Mouse (Mus musculus): ENCODE data around the gene Farsa. TPM values are rescaled to one million over a fixed set of nuclear protein-coding genes. Genes with fewer than 3 reads are reported as not detected.
A peak's percentile ranks its signal among the peaks of the same experiment; 100 is the strongest.

The Farsa gene
- total and polyA plus RNA-seq, 2 experiments = 11.0 to 32.4 TPM

DNA sequence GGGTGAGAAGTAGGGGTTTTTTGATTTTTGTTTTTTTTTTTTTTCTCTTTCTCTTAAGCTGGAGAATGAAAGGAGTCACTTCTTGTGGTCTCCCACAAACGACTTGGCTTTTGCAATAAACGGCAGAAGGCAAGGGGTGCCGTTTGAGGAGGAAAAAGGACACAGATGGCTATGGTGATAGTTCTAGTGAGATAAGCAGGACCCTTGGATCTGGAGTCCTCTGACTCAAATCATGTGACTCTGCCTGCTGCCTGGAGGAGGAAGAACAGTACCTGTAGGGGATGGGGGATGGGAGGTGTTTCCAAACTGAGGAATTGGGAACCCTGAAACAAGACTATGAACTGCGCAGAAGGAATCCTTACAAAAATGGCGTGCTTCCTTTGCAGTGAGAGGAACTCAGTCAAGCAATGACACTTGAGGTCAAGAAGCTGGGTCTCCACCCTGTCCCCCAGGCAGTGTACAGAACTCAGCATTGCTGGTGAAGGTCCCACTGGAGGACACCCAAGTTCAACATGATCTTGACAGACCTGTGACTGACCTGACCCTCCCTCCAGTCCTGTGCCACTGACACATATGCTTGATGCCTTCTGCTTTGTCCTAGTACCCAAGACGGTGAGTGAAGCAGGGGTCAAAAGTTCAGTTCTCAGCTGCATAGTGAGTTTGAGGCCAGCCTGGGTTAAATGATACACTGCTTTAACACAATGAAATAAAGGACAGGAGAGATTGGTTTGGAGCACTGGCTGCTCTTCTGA lies 8.9 kb upstream of the Farsa start:
- Histone ChIP-seq H3K27me3 (ENCODE audit: control insufficient read depth, insufficient read depth, low read length) (no peaks in the 10 kb centered on the region), H3K4me3 (ENCODE audit: insufficient read depth, low read depth, low read length) (0 out of 2 replicates have a peak overlapping the region, but pooled peaks have one; percentile 68), H3K27ac (replicated peaks; ENCODE audit: insufficient read depth, low read depth, low read length) (peak overlapping the region; percentile 75), H3K4me1 (ENCODE audit: control insufficient read depth, insufficient read depth, low read length) (peaks cover 20% of the 10 kb centered on the region), H3K79me2 (ENCODE audit: control insufficient read depth, insufficient read depth, low read length) (peaks cover 10% of the 10 kb centered on the region; the same call in 1 of the 2 replicates), H3K36me3 (ENCODE audit: control insufficient read depth, insufficient read depth, low read length) (peaks cover 25% of the 10 kb centered on the region), H3K9ac (ENCODE audit: low read depth, low read length) (peak overlapping the region; percentile 38)
- WGBS = 34% methylated on average over 6 of the region's 6 CpGs
- TF ChIP-seq CTCF (IDR thresholded peaks at IDR 0.05; ENCODE audit: low read depth, low read length) (no peak), POLR2A (IDR thresholded peaks at IDR 0.05; ENCODE audit: extremely low read depth, insufficient read depth, low read length) (no peak)
- DNase-seq (ENCODE audit: extremely low read depth, low read depth, low spot score) = peak; percentile 72

DNA sequence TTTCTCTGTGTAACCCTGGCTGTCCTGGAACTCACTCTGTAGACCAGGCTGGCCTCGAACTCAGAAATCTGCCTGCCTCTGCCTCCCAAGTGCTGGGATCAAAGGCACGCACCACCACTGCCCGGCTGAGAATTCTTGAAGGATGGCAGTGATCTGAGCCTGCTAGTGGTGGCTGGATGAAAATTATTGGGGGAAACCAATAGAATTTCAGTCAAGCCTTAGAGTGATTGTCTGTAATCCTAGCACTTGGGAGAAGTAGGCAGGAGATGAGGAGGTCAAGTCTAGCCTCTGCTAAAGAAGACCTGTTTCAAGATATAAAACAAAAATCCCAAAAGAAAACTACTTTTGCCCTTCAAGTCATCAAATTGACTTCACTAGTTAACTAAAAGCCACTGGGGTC lies 355 bp upstream of the Farsa start:
- peaks cover 9% of the 10 kb centered on the region; the same call in 1 of the 2 replicates for H3K79me2 ChIP-seq (ENCODE audit: control insufficient read depth, insufficient read depth, low read length)
- no peak overlapping the region for H3K4me3 ChIP-seq (ENCODE audit: insufficient read depth, low read depth, low read length)
- peaks cover 4% of the 10 kb centered on the region; the same call in 1 of the 2 replicates for H3K4me1 ChIP-seq (ENCODE audit: control insufficient read depth, insufficient read depth, low read length)
- DNase-seq (ENCODE audit: extremely low read depth, low read depth, low spot score) = no peak
- 96% methylated on average over 3 of the region's 3 CpGs for WGBS
- H3K9ac ChIP-seq (ENCODE audit: low read depth, low read length) = no peak overlapping the region
- TF ChIP-seq POLR2A (IDR thresholded peaks at IDR 0.05; ENCODE audit: extremely low read depth, insufficient read depth, low read length) (no peak), CTCF (IDR thresholded peaks at IDR 0.05; ENCODE audit: low read depth, low read length) (no peak)
- H3K27me3 ChIP-seq (ENCODE audit: control insufficient read depth, insufficient read depth, low read length) = no peaks in the 10 kb centered on the region
- no peak overlapping the region for H3K27ac ChIP-seq (replicated peaks; ENCODE audit: insufficient read depth, low read depth, low read length)
- H3K36me3 ChIP-seq (ENCODE audit: control insufficient read depth, insufficient read depth, low read length) = peaks cover 3% of the 10 kb centered on the region; the same call in 1 of the 2 replicates

DNA sequence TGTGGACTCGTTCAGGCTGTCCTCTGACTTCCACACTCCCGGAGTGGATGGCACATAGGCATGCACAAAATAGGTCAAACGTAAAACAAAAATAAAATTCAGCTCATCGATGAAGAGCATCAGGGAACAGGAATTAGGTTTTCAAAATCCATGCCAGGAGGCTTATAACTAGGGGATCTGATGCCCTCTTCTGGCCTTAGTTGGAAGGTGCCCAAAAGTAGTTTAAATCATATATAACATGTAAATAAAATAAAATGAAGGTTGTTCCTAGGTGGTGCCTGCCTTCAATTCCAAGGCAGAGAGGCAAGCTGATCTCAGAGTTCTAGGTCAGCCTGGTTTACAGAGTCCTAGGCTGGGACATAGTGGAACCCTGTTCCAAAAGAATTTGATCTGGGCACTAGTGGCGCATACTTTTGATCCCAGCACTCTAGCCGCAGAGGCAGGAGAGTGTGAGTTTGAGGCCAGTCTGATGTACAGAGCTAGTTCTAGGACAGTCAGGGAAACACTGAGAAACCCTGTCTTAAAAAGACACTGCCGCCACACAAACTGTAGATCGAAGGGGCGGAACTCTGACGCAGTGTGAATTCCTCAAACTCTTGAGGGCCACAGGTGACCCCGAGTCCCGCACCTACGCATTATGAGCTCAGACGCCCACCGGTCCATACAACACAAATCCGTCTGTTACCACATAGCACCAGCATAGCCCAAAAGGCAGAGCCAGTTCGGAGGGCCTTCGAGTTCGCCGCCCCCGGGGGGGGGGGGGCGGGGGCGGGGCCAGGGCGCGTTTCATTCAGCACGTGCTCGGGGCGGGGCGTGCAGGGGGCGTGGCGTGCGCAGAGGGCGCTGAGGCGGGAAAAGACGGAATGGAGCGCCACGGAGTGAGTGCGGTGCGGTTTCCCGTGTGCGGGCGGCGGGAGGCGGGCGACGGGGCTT lies 14.9 kb downstream of the Farsa start, which contains the start of gene Syce2:
TSS of gene Syce2 (plus strand) at position 736 of the 933 bp plus-strand sequence.
- peak; percentile 48 for DNase-seq (ENCODE audit: extremely low read depth, low read depth, low spot score)
- H3K4me3 ChIP-seq (ENCODE audit: insufficient read depth, low read depth, low read length) = peak within 1 kb of the TSS; percentile 52
- peaks cover 2% of the 10 kb centered on the region; the same call in 1 of the 2 replicates for H3K36me3 ChIP-seq (ENCODE audit: control insufficient read depth, insufficient read depth, low read length)
- H3K9ac ChIP-seq (ENCODE audit: low read depth, low read length) = peak within 1 kb of the TSS; percentile 54
- no peak within 1 kb of the TSS; the same call in 1 of the 2 replicates for H3K27ac ChIP-seq (replicated peaks; ENCODE audit: insufficient read depth, low read depth, low read length)
- H3K4me1 ChIP-seq (ENCODE audit: control insufficient read depth, insufficient read depth, low read length) = peaks cover 8% of the 10 kb centered on the region; the same call in 1 of the 2 replicates
- no peaks in the 10 kb centered on the region for H3K27me3 ChIP-seq (ENCODE audit: control insufficient read depth, insufficient read depth, low read length)
- 11% methylated on average over 30 of the region's 46 CpGs for WGBS
- TF ChIP-seq POLR2A (IDR thresholded peaks at IDR 0.05; ENCODE audit: extremely low read depth, insufficient read depth, low read length) = no peak
- TF ChIP-seq CTCF (IDR thresholded peaks at IDR 0.05; ENCODE audit: low read depth, low read length) = no peak
- H3K79me2 ChIP-seq (ENCODE audit: control insufficient read depth, insufficient read depth, low read length) = no peaks in the 10 kb centered on the region

DNA sequence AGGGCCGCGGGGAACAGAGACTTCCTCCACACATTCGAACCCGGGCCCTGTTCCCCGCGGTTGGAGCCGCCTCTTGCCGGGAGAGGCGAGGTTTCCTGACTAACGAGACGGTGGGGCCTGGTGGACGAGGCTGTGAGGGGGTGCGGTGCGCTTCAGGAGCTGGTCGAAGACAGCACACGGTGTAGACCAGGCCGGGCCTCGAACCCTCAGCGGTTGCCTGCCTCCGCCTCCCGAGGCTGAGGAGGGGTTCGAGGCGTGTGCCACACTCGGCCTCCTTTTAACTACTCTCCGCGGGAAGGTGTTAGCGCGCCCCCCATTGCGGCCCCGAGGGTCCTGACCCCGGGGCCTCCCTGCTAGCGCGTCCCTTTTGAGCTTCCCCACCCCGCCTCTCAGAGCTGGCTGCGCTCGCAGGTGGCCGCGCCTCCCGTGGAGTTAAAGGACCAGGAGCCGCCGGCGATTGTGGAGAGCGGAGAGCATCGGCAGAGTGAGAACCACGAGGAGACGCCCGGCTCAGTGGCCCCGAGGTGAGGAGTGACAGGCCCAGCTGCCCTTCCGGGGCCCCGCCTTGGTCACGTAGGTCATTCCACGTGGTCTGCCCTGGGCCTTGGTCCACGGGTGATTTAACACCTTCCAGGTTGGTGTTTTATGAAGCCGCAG lies 15.6 kb downstream of the Farsa start:
- WGBS = 5% methylated on average over 52 of the region's 54 CpGs
- no peaks in the 10 kb centered on the region for H3K27me3 ChIP-seq (ENCODE audit: control insufficient read depth, insufficient read depth, low read length)
- peaks cover 8% of the 10 kb centered on the region; the same call in 1 of the 2 replicates for H3K4me1 ChIP-seq (ENCODE audit: control insufficient read depth, insufficient read depth, low read length)
- H3K4me3 ChIP-seq (ENCODE audit: insufficient read depth, low read depth, low read length) = peak overlapping the region; percentile 52
- H3K79me2 ChIP-seq (ENCODE audit: control insufficient read depth, insufficient read depth, low read length) = no peaks in the 10 kb centered on the region
- TF ChIP-seq POLR2A (IDR thresholded peaks at IDR 0.05; ENCODE audit: extremely low read depth, insufficient read depth, low read length) (no peak), CTCF (IDR thresholded peaks at IDR 0.05; ENCODE audit: low read depth, low read length) (no peak)
- H3K27ac ChIP-seq (replicated peaks; ENCODE audit: insufficient read depth, low read depth, low read length) = no peak overlapping the region
- peak overlapping the region; percentile 54 for H3K9ac ChIP-seq (ENCODE audit: low read depth, low read length)
- peaks cover 2% of the 10 kb centered on the region; the same call in 1 of the 2 replicates for H3K36me3 ChIP-seq (ENCODE audit: control insufficient read depth, insufficient read depth, low read length)
- DNase-seq (ENCODE audit: extremely low read depth, low read depth, low spot score) = no peak

DNA sequence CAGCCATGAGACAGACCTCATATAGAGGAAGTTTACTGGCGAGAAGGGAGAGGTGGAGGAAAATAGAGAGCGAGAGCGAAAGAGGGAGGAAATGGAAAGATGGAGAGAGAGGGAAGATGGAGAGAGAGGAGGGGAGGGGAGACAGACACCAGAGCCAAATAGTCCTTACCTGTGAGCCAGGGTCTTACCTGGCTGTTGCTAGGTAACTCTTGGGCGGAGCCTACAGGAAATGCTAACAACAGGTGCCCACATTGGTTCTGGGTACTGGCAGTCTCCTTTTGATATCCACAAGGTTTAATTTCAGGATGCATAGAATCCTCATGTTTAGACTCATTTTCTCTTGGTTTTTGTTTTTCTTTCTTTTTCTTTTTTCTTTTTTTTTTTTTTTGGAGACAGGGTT lies 16.2 kb downstream of the Farsa start:
- H3K27ac ChIP-seq (replicated peaks; ENCODE audit: insufficient read depth, low read depth, low read length) = no peak overlapping the region
- H3K36me3 ChIP-seq (ENCODE audit: control insufficient read depth, insufficient read depth, low read length) = peaks cover 2% of the 10 kb centered on the region; the same call in 1 of the 2 replicates
- no peak for DNase-seq (ENCODE audit: extremely low read depth, low read depth, low spot score)
- no peaks in the 10 kb centered on the region for H3K27me3 ChIP-seq (ENCODE audit: control insufficient read depth, insufficient read depth, low read length)
- no peak overlapping the region for H3K9ac ChIP-seq (ENCODE audit: low read depth, low read length)
- H3K4me1 ChIP-seq (ENCODE audit: control insufficient read depth, insufficient read depth, low read length) = peaks cover 8% of the 10 kb centered on the region; the same call in 1 of the 2 replicates
- H3K79me2 ChIP-seq (ENCODE audit: control insufficient read depth, insufficient read depth, low read length) = no peaks in the 10 kb centered on the region
- TF ChIP-seq CTCF (IDR thresholded peaks at IDR 0.05; ENCODE audit: low read depth, low read length) = no peak
- no peak for TF ChIP-seq POLR2A (IDR thresholded peaks at IDR 0.05; ENCODE audit: extremely low read depth, insufficient read depth, low read length)
- 98% methylated on average over 4 of the region's 4 CpGs for WGBS
- H3K4me3 ChIP-seq (ENCODE audit: insufficient read depth, low read depth, low read length) = no peak overlapping the region

Data from liver, adult 2 months (tissue).